Mouse (Mus musculus) hindbrain, embryonic 13.5 days (tissue): Measurements from ENCODE around the gene Slc25a34. TPM values are rescaled to one million over a fixed set of nuclear protein-coding genes. Genes with fewer than 3 reads are reported as not detected.

Experiments used
- ATAC-seq: fragments of 200-750 bp; cut with Nextera tagmentation; 2 replicates; pipeline ENCODE4 v1.8.0; 2017; ENCODE audit warnings: moderate TSS enrichment; ENCODE audit not compliant: low FRiP score
- H3K27ac ChIP-seq: fragments of 300-500 bp; sonication (generic); 2 replicates; pipeline ENCODE4 v1.5.1; 2015; ENCODE audit warnings: inconsistent platforms, mild to moderate bottlenecking, moderate library complexity
- H3K27me3 ChIP-seq: fragments of 300-500 bp; sonication (generic); 2 replicates; pipeline ENCODE4 v1.6.1; 2015; ENCODE audit warnings: mild to moderate bottlenecking, inconsistent platforms
- H3K36me3 ChIP-seq: fragments of 300-500 bp; sonication (generic); 2 replicates; pipeline ENCODE4 v1.6.1; 2015; ENCODE audit warnings: mild to moderate bottlenecking, inconsistent platforms
- H3K4me1 ChIP-seq: fragments of 300-500 bp; sonication (generic); replicated peaks from 2 replicates; pipeline ENCODE4 v1.6.1; 2015; ENCODE audit warnings: inconsistent platforms
- H3K4me2 ChIP-seq: fragments of 300-500 bp; sonication (generic); 2 replicates; pipeline ENCODE4 v1.6.1; 2015; ENCODE audit warnings: inconsistent platforms, mild to moderate bottlenecking, moderate library complexity
- H3K4me3 ChIP-seq: fragments of 300-500 bp; sonication (generic); 2 replicates; pipeline ENCODE4 v1.5.1; 2015; ENCODE audit warnings: mild to moderate bottlenecking, inconsistent platforms
- H3K9ac ChIP-seq: fragments of 300-500 bp; sonication (generic); 2 replicates; pipeline ENCODE4 v1.6.1; 2015; ENCODE audit warnings: mild to moderate bottlenecking, inconsistent platforms
- H3K9me3 ChIP-seq: fragments of 300-500 bp; sonication (generic); 2 replicates; pipeline ENCODE4 v1.6.1; 2016; ENCODE audit warnings: inconsistent platforms
- WGBS: fragments of 180-500 bp; shearing (Covaris S2); methylation state at CpG from one replicate; pipeline ENCODE4 v1.1.7; 2015; 5-methylcytosine and 5-hydroxymethylcytosine counted together
- polyA plus RNA-seq: library from polyadenylated mRNA; unstranded; fragments of >200 nt; fragmentation: Nextera tagmentation; extraction: Ambion mirVana; gene quantifications from 2 replicates; pipeline ENCODE4 v1.2.1, GENCODE M21; 2015

Gene Slc25a34
- polyA plus RNA-seq, 1 experiment from 2014 or later = 0.26 TPM

GRCm38 (mm10) chr4:141605421-141605820 lies 18.2 kb downstream of the Slc25a34 start:
- no peak for ATAC-seq
- H3K27me3 ChIP-seq = peaks cover 9% of the 10 kb centered on the region; the same call in 1 of the 2 replicates
- H3K27ac ChIP-seq = no peak overlapping the region
- no peak overlapping the region for H3K4me2 ChIP-seq
- H3K4me1 ChIP-seq = peaks cover 7% of the 10 kb centered on the region; the same call in 1 of the 2 replicates
- no peaks in the 10 kb centered on the region for H3K36me3 ChIP-seq
- no peaks in the 10 kb centered on the region for H3K9me3 ChIP-seq
- no peak overlapping the region for H3K9ac ChIP-seq
- H3K4me3 ChIP-seq = no peak overlapping the region
- 88% methylated on average over 5 of the region's 5 CpGs for WGBS

GRCm38 (mm10) chr4:141604493-141604892 lies 19.1 kb downstream of the Slc25a34 start:
- 75% methylated on average over 8 of the region's 8 CpGs for WGBS
- ATAC-seq = no peak
- peaks cover 12% of the 10 kb centered on the region; the same call in 1 of the 2 replicates for H3K27me3 ChIP-seq

DNA sequence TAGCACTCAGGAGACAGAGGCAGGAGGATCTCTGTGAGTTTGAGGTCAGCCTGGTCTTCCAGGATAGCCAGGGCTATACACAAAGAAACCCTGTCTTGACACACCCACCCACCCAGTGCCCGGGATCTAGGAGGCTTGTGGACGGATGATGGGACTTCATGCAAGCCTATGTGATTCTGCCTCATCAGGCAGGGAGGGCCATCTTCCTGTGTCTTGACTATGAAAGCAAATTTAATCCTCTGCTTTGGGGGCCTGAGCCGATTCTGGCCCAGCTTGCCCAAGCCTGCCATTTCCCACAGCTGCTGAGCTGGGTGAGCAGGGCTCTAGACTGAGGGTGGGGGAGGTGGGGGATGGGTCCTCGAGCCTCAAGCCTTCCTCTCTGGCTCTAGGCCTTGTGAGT lies 19.7 kb downstream of the Slc25a34 start:
- Histone ChIP-seq H3K36me3 (no peaks in the 10 kb centered on the region), H3K9ac (no peak overlapping the region), H3K4me1 (peaks cover 22% of the 10 kb centered on the region), H3K4me3 (no peak overlapping the region), H3K9me3 (no peaks in the 10 kb centered on the region), H3K4me2 (no peak overlapping the region), H3K27me3 (peaks cover 15% of the 10 kb centered on the region; the same call in 1 of the 2 replicates), H3K27ac (no peak overlapping the region)
- ATAC-seq = no peak
- 83% methylated on average over 4 of the region's 4 CpGs for WGBS

More at GRCm38 (mm10) chr4:141604493-141604892, 19.1 kb downstream of the Slc25a34 start:
- no peak overlapping the region for H3K4me3 ChIP-seq
- peaks cover 16% of the 10 kb centered on the region for H3K4me1 ChIP-seq
- H3K4me2 ChIP-seq = no peak overlapping the region
- H3K9ac ChIP-seq = no peak overlapping the region
- H3K27ac ChIP-seq = no peak overlapping the region
- H3K9me3 ChIP-seq = no peaks in the 10 kb centered on the region
- H3K36me3 ChIP-seq = no peaks in the 10 kb centered on the region

- Histone ChIP-seq H3K4me3 (no peak overlapping the region), H3K36me3 (no peaks in the 10 kb centered on the region), H3K9ac (no peak overlapping the region), H3K9me3 (no peaks in the 10 kb centered on the region), H3K27me3 (peaks cover 20% of the 10 kb centered on the region; the same call in 1 of the 2 replicates), H3K4me1 (peaks cover 34% of the 10 kb centered on the region), H3K27ac (no peak overlapping the region), H3K4me2 (no peak overlapping the region)
- no peak for ATAC-seq
- 85% methylated on average over 11 of the region's 11 CpGs for WGBS
Observed at GRCm38 (mm10) chr4:141602523-141603223, 20.9 kb downstream of the Slc25a34 start.

GRCm38 (mm10) chr4:141601148-141601862 lies 22.3 kb downstream of the Slc25a34 start:
- Histone ChIP-seq H3K9me3 (no peaks in the 10 kb centered on the region), H3K4me2 (no peak overlapping the region), H3K9ac (no peak overlapping the region), H3K27me3 (peaks cover 20% of the 10 kb centered on the region; the same call in 1 of the 2 replicates), H3K36me3 (no peaks in the 10 kb centered on the region), H3K4me3 (no peak overlapping the region), H3K4me1 (peaks cover 34% of the 10 kb centered on the region), H3K27ac (no peak overlapping the region)
- WGBS = 75% methylated on average over 12 of the region's 12 CpGs
- no peak for ATAC-seq

GRCm38 (mm10) chr4:141600364-141600763 lies 23.3 kb downstream of the Slc25a34 start:
- Histone ChIP-seq H3K27ac (no peak overlapping the region), H3K4me3 (peak overlapping the region; percentile 61), H3K9me3 (no peaks in the 10 kb centered on the region), H3K4me1 (peaks cover 34% of the 10 kb centered on the region), H3K4me2 (peak overlapping the region; percentile 85), H3K36me3 (0 out of 2 replicates have a peak, but pooled peaks cover 4% of the 10 kb centered on the region), H3K27me3 (peaks cover 20% of the 10 kb centered on the region; the same call in 1 of the 2 replicates), H3K9ac (peak overlapping the region; percentile 84)
- WGBS = 24% methylated on average over 6 of the region's 6 CpGs
- peak; percentile 35; the same call in 1 of the 2 replicates for ATAC-seq

DNA sequence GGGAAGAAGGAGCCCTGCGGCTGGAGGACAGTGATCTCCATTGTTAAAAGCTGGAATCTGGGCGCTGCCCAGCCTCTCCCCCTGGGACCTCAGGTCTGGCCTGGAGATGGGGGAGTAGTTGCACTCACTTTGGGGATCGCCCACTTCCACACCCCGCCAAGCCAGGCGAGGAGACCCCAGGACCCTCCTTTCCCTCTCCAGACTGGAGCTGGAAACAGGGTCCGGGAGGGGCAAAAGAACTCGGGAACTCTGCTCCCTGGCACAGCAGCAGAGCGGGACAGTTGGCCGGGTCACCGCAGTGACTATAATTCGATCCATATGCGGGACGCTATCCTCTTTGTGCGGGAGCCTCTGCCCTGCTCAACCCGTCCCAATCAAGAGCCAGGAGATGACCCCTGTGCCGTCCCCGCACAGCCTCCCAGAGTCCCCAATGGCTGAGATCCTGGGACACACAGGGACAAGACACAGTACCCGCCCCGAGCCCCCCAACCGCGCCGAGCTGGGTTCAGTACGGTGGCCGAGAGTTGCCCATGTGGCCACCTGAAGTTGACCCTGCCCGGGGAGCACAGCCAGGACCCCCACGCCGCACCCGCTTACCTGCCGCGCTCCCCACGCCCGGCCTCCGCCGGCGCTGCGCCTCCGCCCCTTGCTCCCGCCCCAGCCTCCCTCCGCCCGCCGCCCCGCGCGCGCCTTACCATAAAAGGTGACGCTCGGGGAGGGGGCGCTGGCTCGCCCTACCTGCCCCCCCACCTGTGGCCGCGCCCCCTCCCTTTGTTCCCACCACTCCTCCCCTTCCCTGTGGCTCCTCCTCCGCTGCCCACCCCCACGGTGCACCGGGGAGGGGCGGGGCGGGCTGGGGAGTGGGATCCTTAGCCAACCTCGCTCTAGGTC lies 24.1 kb downstream of the Slc25a34 start:
- Histone ChIP-seq H3K9me3 (no peaks in the 10 kb centered on the region), H3K4me3 (peak overlapping the region; percentile 61), H3K9ac (peak overlapping the region; percentile 84), H3K4me2 (peak overlapping the region; percentile 85), H3K27ac (peak overlapping the region; percentile 27), H3K4me1 (peaks cover 32% of the 10 kb centered on the region), H3K36me3 (peaks cover 12% of the 10 kb centered on the region; the same call in 1 of the 2 replicates), H3K27me3 (peaks cover 20% of the 10 kb centered on the region; the same call in 1 of the 2 replicates)
- ATAC-seq = peak; percentile 30
- 1% methylated on average over 50 of the region's 57 CpGs for WGBS

DNA sequence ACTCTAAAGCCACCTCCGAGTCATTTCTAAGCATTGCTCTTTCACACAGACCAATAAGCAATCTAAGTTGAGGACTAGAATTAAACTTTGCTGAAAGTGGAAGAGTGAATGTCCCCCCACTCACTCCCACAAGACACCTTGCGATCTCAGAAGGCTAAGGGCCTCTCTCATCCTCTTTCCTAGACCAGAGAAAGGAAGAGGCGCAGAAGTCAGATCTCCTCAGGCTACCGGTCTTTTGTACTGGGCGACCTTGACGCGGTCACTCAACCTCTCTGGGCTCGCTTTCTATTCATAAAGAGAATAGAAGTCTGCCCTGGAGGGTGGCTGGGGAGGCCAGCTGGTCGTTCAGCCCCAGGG lies 24.7 kb downstream of the Slc25a34 start:
- Histone ChIP-seq H3K4me1 (peaks cover 28% of the 10 kb centered on the region), H3K9me3 (no peaks in the 10 kb centered on the region), H3K9ac (peak overlapping the region; percentile 84), H3K27me3 (peaks cover 20% of the 10 kb centered on the region; the same call in 1 of the 2 replicates), H3K27ac (peak overlapping the region; percentile 27), H3K4me3 (peak overlapping the region; percentile 61), H3K36me3 (peaks cover 18% of the 10 kb centered on the region), H3K4me2 (peak overlapping the region; percentile 85)
- ATAC-seq = no peak
- 1% methylated on average over 9 of the region's 9 CpGs for WGBS

DNA sequence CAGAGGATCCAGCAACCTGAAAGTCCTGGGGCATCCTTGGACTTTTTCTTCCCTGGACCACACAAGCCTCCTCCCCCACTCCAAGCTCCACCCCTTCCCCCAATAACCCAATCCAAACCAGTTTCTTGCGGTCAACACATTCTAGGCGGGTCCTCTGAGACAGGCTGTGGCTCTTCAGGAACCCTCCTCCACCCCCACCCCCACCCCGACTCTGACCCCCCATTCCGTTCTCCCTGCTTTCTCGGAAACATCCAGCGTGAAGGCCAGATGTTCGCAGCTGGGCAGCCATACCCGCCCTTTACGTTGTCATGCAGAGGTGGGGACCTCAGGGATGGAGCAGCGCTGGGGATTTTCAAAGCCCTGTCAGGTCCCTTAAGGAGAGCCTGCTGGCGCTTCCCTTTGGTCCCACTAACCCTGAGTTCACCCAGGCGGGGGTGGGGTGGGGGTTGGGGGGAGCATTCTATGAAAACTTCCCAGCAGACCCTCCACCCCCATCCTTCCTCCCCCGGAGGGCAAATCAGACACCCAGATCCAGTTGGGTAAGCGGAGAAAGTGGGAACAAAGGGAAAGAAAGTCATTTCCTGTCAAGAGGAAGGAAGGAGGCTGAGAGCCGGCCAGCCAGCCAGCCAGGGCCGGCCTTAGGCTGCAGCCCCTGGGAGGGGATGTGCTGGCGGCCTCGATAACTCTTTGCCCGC lies 25.3 kb downstream of the Slc25a34 start:
- peak overlapping the region; percentile 84 for H3K9ac ChIP-seq
- peaks cover 18% of the 10 kb centered on the region for H3K36me3 ChIP-seq
- peaks cover 28% of the 10 kb centered on the region for H3K4me1 ChIP-seq
- no peak for ATAC-seq
- no peaks in the 10 kb centered on the region for H3K9me3 ChIP-seq
- H3K27me3 ChIP-seq = peaks cover 20% of the 10 kb centered on the region; the same call in 1 of the 2 replicates
- peak overlapping the region; percentile 61 for H3K4me3 ChIP-seq
- peak overlapping the region; percentile 85 for H3K4me2 ChIP-seq
- 0% methylated on average over 19 of the region's 19 CpGs for WGBS
- H3K27ac ChIP-seq = peak overlapping the region; percentile 27

- ATAC-seq = no peak
- Histone ChIP-seq H3K27ac (no peak overlapping the region), H3K27me3 (peaks cover 20% of the 10 kb centered on the region; the same call in 1 of the 2 replicates), H3K4me1 (peaks cover 28% of the 10 kb centered on the region), H3K36me3 (peaks cover 18% of the 10 kb centered on the region), H3K9me3 (no peaks in the 10 kb centered on the region), H3K9ac (no peak overlapping the region), H3K4me2 (no peak overlapping the region), H3K4me3 (no peak overlapping the region)
- 90% methylated on average over 8 of the region's 8 CpGs for whole genome bisulfite sequencing
Observed at GRCm38 (mm10) chr4:141596700-141597328, 26.8 kb downstream of the Slc25a34 start.
